9 mouse cellular contexts compared by ENCODE assay signal in genomic region chr10:18528475-18528874, GRCm38 (mm10). TPM values are rescaled to one million over a fixed set of nuclear protein-coding genes. Genes with fewer than 3 reads are reported as not detected.
DNase-seq lines count a peak whose midpoint lies in the region; ATAC-seq and TF ChIP-seq lines count a peak whose summit lies in the region.
"Had no signal": no experiment of that assay in that cellular context is flagged by ENCODE, and none has a peak within 500 bp of the region (broad histone marks: within the 10 kb centered on the region; RNA-seq: fewer than 3 reads in every experiment).

No protein-coding gene starts in this region.

- H3K9ac ChIP-seq in heart, embryonic 11.5 days (ENCODE audit: low read depth, low read length), result no peak overlapping the region
- no peak overlapping the region for H3K9ac ChIP-seq in midbrain, embryonic 14.5 days (replicated peaks; ENCODE audit: low read length)
- no peak overlapping the region for H3K9ac ChIP-seq in midbrain, embryonic 15.5 days

- 51% methylated on average over 5 of the region's 5 CpGs for WGBS in heart, embryonic 11.5 days (ENCODE audit: insufficient replicate concordance)
- 50% methylated on average over 5 of the region's 5 CpGs for WGBS in midbrain, embryonic 14.5 days
- WGBS in midbrain, embryonic 15.5 days, result 51% methylated on average over 5 of the region's 5 CpGs

- 0 out of 2 replicates have a peak, but pooled peaks cover 4% of the 10 kb centered on the region for H3K4me1 ChIP-seq in heart, embryonic 11.5 days (ENCODE audit: control insufficient read depth, insufficient read depth, low read length)
- H3K4me1 ChIP-seq in midbrain, embryonic 14.5 days (ENCODE audit: control insufficient read depth, insufficient read depth, low read length), result no peaks in the 10 kb centered on the region
- H3K4me1 ChIP-seq in midbrain, embryonic 15.5 days, result peaks cover 8% of the 10 kb centered on the region; the same call in 1 of the 2 replicates

- TF ChIP-seq POLR2A in brain, embryonic 14.5 days (IDR thresholded peaks at IDR 0.05; ENCODE audit: borderline replicate concordance, extremely low read depth, insufficient read depth, insufficient read length, poor library complexity, severe bottlenecking), result no peak

- H3K27me3 ChIP-seq in heart, embryonic 11.5 days (ENCODE audit: control insufficient read depth, insufficient read depth, low read length), result no peaks in the 10 kb centered on the region
- H3K27me3 ChIP-seq in midbrain, embryonic 14.5 days (ENCODE audit: control insufficient read depth, insufficient read depth, low read length), result no peaks in the 10 kb centered on the region
- no peaks in the 10 kb centered on the region for H3K27me3 ChIP-seq in midbrain, embryonic 15.5 days (replicated peaks)

- DNase-seq in heart, adult 8-10 months (ENCODE audit: low spot score), result peak; percentile 64
- DNase-seq in midbrain, embryonic 14.5 days, result peak; percentile 82
- peak; percentile 73 for DNase-seq in brain, embryonic 14.5 days (ENCODE audit: low read depth)
- DNase-seq in lung, postnatal 10 days, result peak; percentile 64
- no peak for DNase-seq in spleen, postnatal 14 days (ENCODE audit: low spot score in 2 of 2)
- no peak for DNase-seq in urinary bladder, adult 2 months (ENCODE audit: low spot score)

- no peaks in the 10 kb centered on the region for H3K9me3 ChIP-seq in heart, embryonic 11.5 days (replicated peaks; ENCODE audit: control insufficient read depth, low read length)
- no peaks in the 10 kb centered on the region for H3K9me3 ChIP-seq in midbrain, embryonic 14.5 days (ENCODE audit: control insufficient read depth, low read length)
- H3K9me3 ChIP-seq in midbrain, embryonic 15.5 days, result no peaks in the 10 kb centered on the region

- TF ChIP-seq CTCF in brain, embryonic 14.5 days (IDR thresholded peaks at IDR 0.05; ENCODE audit: borderline replicate concordance, extremely low read depth, insufficient read depth, insufficient read length), result peak; percentile 27; the same call in 1 of the 2 replicates

- peaks cover 13% of the 10 kb centered on the region for H3K36me3 ChIP-seq in heart, embryonic 11.5 days (ENCODE audit: control insufficient read depth, insufficient read depth, low read length)
- peaks cover 60% of the 10 kb centered on the region for H3K36me3 ChIP-seq in midbrain, embryonic 14.5 days (ENCODE audit: control insufficient read depth, insufficient read depth, low read length)
- no peaks in the 10 kb centered on the region; the same call in 1 of the 2 replicates for H3K36me3 ChIP-seq in midbrain, embryonic 15.5 days (replicated peaks)

- no peak overlapping the region for H3K4me2 ChIP-seq in heart, embryonic 11.5 days
- no peak overlapping the region for H3K4me2 ChIP-seq in midbrain, embryonic 14.5 days (ENCODE audit: low read length)
- no peak overlapping the region for H3K4me2 ChIP-seq in midbrain, embryonic 15.5 days

- no peak for ATAC-seq in heart, embryonic 11.5 days (replicated peaks; ENCODE audit: insufficient number of reproducible peaks, low FRiP score, low TSS enrichment)
- ATAC-seq in midbrain, embryonic 14.5 days (ENCODE audit: low FRiP score, low TSS enrichment), result no peak
- ATAC-seq in midbrain, embryonic 15.5 days (replicated peaks), result no peak

- no peak overlapping the region for H3K27ac ChIP-seq in heart, embryonic 11.5 days (ENCODE audit: low read depth, low read length)
- H3K27ac ChIP-seq in midbrain, embryonic 14.5 days (replicated peaks; ENCODE audit: low read depth, low read length), result no peak overlapping the region
- no peak overlapping the region for H3K27ac ChIP-seq in midbrain, embryonic 15.5 days

- H3K4me3 ChIP-seq in heart, embryonic 11.5 days (ENCODE audit: low read depth, low read length), result no peak overlapping the region
- no peak overlapping the region for H3K4me3 ChIP-seq in midbrain, embryonic 14.5 days (replicated peaks; ENCODE audit: low read depth, low read length)
- H3K4me3 ChIP-seq in midbrain, embryonic 15.5 days, result no peak overlapping the region

RNA-seq across cellular contexts. Expression of gene Hebp2, which starts 17.4 kb away (rescaled TPM):
- under 1 TPM; 0.41 to 0.84 (median 0.72) TPM for total RNA-seq in heart, adult 8-10 months (2022)
- polyA plus RNA-seq in heart, embryonic 11.5 days (2014; fragmentation: Nextera tagmentation; extraction: Ambion mirVana), result 19.9 and 21.5 TPM in 2 replicates
- polyA plus RNA-seq in midbrain, embryonic 14.5 days (2014; fragmentation: Nextera tagmentation; extraction: Ambion mirVana), result 8.2 and 9.4 TPM in 2 replicates
- polyA plus RNA-seq in midbrain, embryonic 15.5 days (2015; fragmentation: Nextera tagmentation; extraction: Ambion mirVana), result 8.3 and 9.1 TPM in 2 replicates
- 3.0 and 4.4 TPM in 2 replicates for polyA plus RNA-seq in brain, embryonic 14.5 days (2012; rRNA removed)
- polyA plus RNA-seq in urinary bladder, adult 2 months (2012; rRNA removed), result 24.7 and 26.9 TPM in 2 replicates
- total RNA-seq: hematopoietic stem cell, adult 5-6 weeks had no signal

Comparison
In these comparisons a context has a peak if more than half of its experiments do, and no peak if none do; other contexts are left out.
1. DNase-seq: peak in heart, adult 8-10 months (single experiment), midbrain, embryonic 14.5 days (single experiment), brain, embryonic 14.5 days (single experiment) and lung, postnatal 10 days (single experiment); none in spleen, postnatal 14 days (0 of 2) and urinary bladder, adult 2 months (single experiment).